Mouse (Mus musculus) forebrain, embryonic 13.5 days (tissue): ENCODE data around the gene Ppp2r1b. TPM values are rescaled to one million over a fixed set of nuclear protein-coding genes. Genes with fewer than 3 reads are reported as not detected.

Experiments used
- ATAC-seq: fragments of 200-750 bp; cut with Nextera tagmentation; 2 replicates; pipeline ENCODE4 v1.8.0; 2017
- H3K27ac ChIP-seq: fragments of 300-500 bp; sonication (generic); 2 replicates; pipeline ENCODE4 v1.5.1; 2015; ENCODE audit warnings: inconsistent platforms, mild to moderate bottlenecking, moderate library complexity
- H3K27me3 ChIP-seq: fragments of 300-500 bp; sonication (generic); 2 replicates; pipeline ENCODE4 v1.6.1; 2015; ENCODE audit warnings: mild to moderate bottlenecking, inconsistent platforms
- H3K36me3 ChIP-seq: fragments of 300-500 bp; sonication (generic); 2 replicates; pipeline ENCODE4 v1.6.1; 2015; ENCODE audit warnings: mild to moderate bottlenecking, inconsistent platforms; ENCODE audit not compliant: poor library complexity, severe bottlenecking
- H3K4me1 ChIP-seq: fragments of 300-500 bp; sonication (generic); 2 replicates; pipeline ENCODE4 v1.6.1; 2015; ENCODE audit warnings: inconsistent platforms
- H3K4me2 ChIP-seq: fragments of 300-500 bp; sonication (generic); 2 replicates; pipeline ENCODE4 v1.6.1; 2015; ENCODE audit warnings: inconsistent platforms, mild to moderate bottlenecking, moderate library complexity
- H3K4me3 ChIP-seq: fragments of 300-500 bp; sonication (generic); 2 replicates; pipeline ENCODE4 v1.5.1; 2015; ENCODE audit warnings: mild to moderate bottlenecking, inconsistent platforms
- H3K9ac ChIP-seq: fragments of 300-500 bp; sonication (generic); 2 replicates; pipeline ENCODE4 v1.6.1; 2015; ENCODE audit warnings: mild to moderate bottlenecking, inconsistent platforms
- H3K9me3 ChIP-seq: fragments of 300-500 bp; sonication (generic); replicated peaks from 2 replicates; pipeline ENCODE4 v1.6.1; 2016; ENCODE audit warnings: inconsistent platforms
- WGBS: fragments of 180-500 bp; shearing (Covaris S2); methylation state at CpG from one replicate; pipeline ENCODE4 v1.1.7; 2015; 5-methylcytosine and 5-hydroxymethylcytosine counted together
- polyA plus RNA-seq: library from polyadenylated mRNA; unstranded; fragments of >200 nt; fragmentation: Nextera tagmentation; extraction: Ambion mirVana; gene quantifications from 2 replicates; pipeline ENCODE4 v1.2.1, GENCODE M21; 2015

The Ppp2r1b gene
- polyA plus RNA-seq, 1 experiment from 2014 or later, result 89.7 TPM

- Histone ChIP-seq H3K27ac (no peak overlapping the region), H3K36me3 (peaks cover 27% of the 10 kb centered on the region), H3K27me3 (no peaks in the 10 kb centered on the region), H3K4me3 (no peak overlapping the region), H3K9me3 (no peaks in the 10 kb centered on the region), H3K4me2 (no peak overlapping the region), H3K4me1 (no peaks in the 10 kb centered on the region), H3K9ac (no peak overlapping the region)
- no peak for ATAC-seq
These were observed 84.9 kb downstream of the Ppp2r1b start for GRCm38 (mm10) chr9:50929986-50930385.

DNA sequence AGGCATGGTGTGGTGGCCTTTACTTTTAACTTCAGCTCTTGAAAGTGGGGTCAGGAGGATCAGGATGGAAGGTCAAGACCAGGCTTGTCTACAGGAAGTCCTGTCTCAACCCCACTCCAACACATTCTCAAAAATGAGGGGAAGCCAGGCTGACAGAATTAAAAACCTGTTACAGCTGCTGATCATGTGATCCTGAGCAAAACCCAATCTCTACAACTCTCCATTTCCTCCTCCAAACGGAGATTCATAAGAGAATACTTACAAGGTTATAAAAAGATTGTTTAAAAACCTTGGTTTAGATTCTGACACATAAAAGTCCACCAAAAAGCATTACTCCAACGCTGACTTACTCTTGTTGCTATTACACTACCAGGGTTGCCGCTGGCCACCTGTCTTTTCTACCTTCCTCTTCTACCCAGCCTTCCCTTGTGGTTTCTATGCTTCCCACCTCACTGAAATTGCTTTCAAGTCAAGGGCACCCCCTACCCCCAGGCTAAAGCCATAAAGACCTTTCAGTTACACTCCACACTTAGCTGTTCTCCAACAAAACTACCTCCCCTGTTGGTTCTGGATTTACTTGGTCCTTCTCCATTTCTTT, 96.8 kb downstream of the Ppp2r1b start:
- Histone ChIP-seq H3K4me2 (no peak overlapping the region), H3K4me3 (no peak overlapping the region), H3K9ac (no peak overlapping the region), H3K4me1 (0 out of 2 replicates have a peak, but pooled peaks cover 10% of the 10 kb centered on the region), H3K36me3 (no peaks in the 10 kb centered on the region), H3K9me3 (no peaks in the 10 kb centered on the region), H3K27ac (no peak overlapping the region), H3K27me3 (no peaks in the 10 kb centered on the region)
- 90% methylated on average over 3 of the region's 3 CpGs for WGBS
- no peak for ATAC-seq

- no peaks in the 10 kb centered on the region for H3K36me3 ChIP-seq
- H3K4me1 ChIP-seq, result 0 out of 2 replicates have a peak, but pooled peaks cover 10% of the 10 kb centered on the region
- no peak overlapping the region for H3K4me3 ChIP-seq
- no peak overlapping the region for H3K4me2 ChIP-seq
- no peaks in the 10 kb centered on the region for H3K27me3 ChIP-seq
- no peak for ATAC-seq
- H3K9ac ChIP-seq, result no peak overlapping the region
- H3K9me3 ChIP-seq, result no peaks in the 10 kb centered on the region
- 69% methylated on average over 2 of the region's 2 CpGs for WGBS
- H3K27ac ChIP-seq, result no peak overlapping the region
These were observed 97.6 kb downstream of the Ppp2r1b start for GRCm38 (mm10) chr9:50942711-50943110.

Other genes starting within 250 kb of the Ppp2r1b start
- gene Sdhd, start 241.5 kb upstream of the Ppp2r1b start, polyA plus RNA-seq, result 214 and 228 TPM in 2 replicates
- 374 and 437 TPM in 2 replicates for gene Timm8b, start 241.4 kb upstream of the Ppp2r1b start, polyA plus RNA-seq
- 5.0 and 6.0 TPM in 2 replicates for gene Pih1d2, start 228.0 kb upstream of the Ppp2r1b start, polyA plus RNA-seq
- 22.4 and 26.1 TPM in 2 replicates for gene Nkapd1, start 227.8 kb upstream of the Ppp2r1b start, polyA plus RNA-seq
- gene Dlat, start 185.5 kb upstream of the Ppp2r1b start, polyA plus RNA-seq, result 40.6 and 40.8 TPM in 2 replicates
- gene Dixdc1, start 105.8 kb upstream of the Ppp2r1b start, polyA plus RNA-seq, result 20.2 and 21.4 TPM in 2 replicates
- 1.0 and 1.2 TPM in 2 replicates for gene 2310030G06Rik, start 98.8 kb upstream of the Ppp2r1b start, polyA plus RNA-seq
- gene Cryab, start 94.0 kb upstream of the Ppp2r1b start, polyA plus RNA-seq, result 4.7 and 6.5 TPM in 2 replicates
- gene Hspb2, start 92.9 kb upstream of the Ppp2r1b start, polyA plus RNA-seq, result not detected in 2 replicates
- gene Fdxacb1, start 77.1 kb upstream of the Ppp2r1b start, polyA plus RNA-seq, result 10.9 and 12.3 TPM in 2 replicates
- gene Alg9, start 70.3 kb upstream of the Ppp2r1b start, polyA plus RNA-seq, result 33.5 and 38.4 TPM in 2 replicates
- gene 1110032A03Rik, start 69.8 kb upstream of the Ppp2r1b start, polyA plus RNA-seq, result 44.2 and 47.1 TPM in 2 replicates
- 14.4 and 15.1 TPM in 2 replicates for gene Sik2, start 163.8 kb downstream of the Ppp2r1b start, polyA plus RNA-seq
- not detected in 2 replicates for gene Btg4, start 215.6 kb downstream of the Ppp2r1b start, polyA plus RNA-seq
- gene Layn, start 231.8 kb downstream of the Ppp2r1b start, polyA plus RNA-seq, result 0.73 and 1.2 TPM in 2 replicates